ENCODE assay signal across 15 mouse cellular contexts in genomic region chr1:87797702-87798101, GRCm38 (mm10). TPM values are rescaled to one million over a fixed set of nuclear protein-coding genes. Genes with fewer than 3 reads are reported as not detected.
DNase-seq lines count a peak whose midpoint lies in the region; ATAC-seq and TF ChIP-seq lines count a peak whose summit lies in the region.
"Had no signal": no experiment of that assay in that cellular context is flagged by ENCODE, and none has a peak within 500 bp of the region (broad histone marks: within the 10 kb centered on the region; RNA-seq: fewer than 3 reads in every experiment).

No protein-coding gene starts in this region.

- TF ChIP-seq POLR2A in liver, adult 2 months (IDR thresholded peaks at IDR 0.05; ENCODE audit: extremely low read depth, insufficient read depth, low read length): no peak

- H3K4me2 ChIP-seq in intestine, postnatal 0 days (replicated peaks; ENCODE audit: low read depth): no peak overlapping the region
- no peak overlapping the region for H3K4me2 ChIP-seq in intestine, embryonic 16.5 days (ENCODE audit: low read depth, low read length)
- no peak overlapping the region for H3K4me2 ChIP-seq in liver, embryonic 11.5 days
- H3K4me2 ChIP-seq: embryonic facial prominence, embryonic 12.5 days; forebrain, embryonic 13.5 days; forebrain, embryonic 15.5 days had no signal

- H3K79me2 ChIP-seq in liver, adult 2 months (ENCODE audit: control insufficient read depth, insufficient read depth, low read length): no peaks in the 10 kb centered on the region

- ATAC-seq in intestine, postnatal 0 days: no peak
- no peak for ATAC-seq in intestine, embryonic 16.5 days
- no peak for ATAC-seq in liver, embryonic 11.5 days (replicated peaks; ENCODE audit: low FRiP score)
- ATAC-seq: forebrain, embryonic 13.5 days; forebrain, embryonic 15.5 days; forebrain, postnatal 0 days had no signal

- TF ChIP-seq CTCF in intestine, postnatal 0 days (IDR thresholded peaks at IDR 0.05; ENCODE audit: low read depth): 0 out of 2 replicates have a peak, but pooled peaks have one; percentile 2
- TF ChIP-seq CTCF in liver, adult 2 months (IDR thresholded peaks at IDR 0.05; ENCODE audit: low read depth, low read length): no peak

- no peaks in the 10 kb centered on the region for H3K4me1 ChIP-seq in intestine, postnatal 0 days (replicated peaks; ENCODE audit: control insufficient read depth, insufficient read depth, low read length)
- H3K4me1 ChIP-seq in intestine, embryonic 16.5 days (ENCODE audit: control insufficient read depth, insufficient read depth, low read length): no peaks in the 10 kb centered on the region
- peaks cover 20% of the 10 kb centered on the region for H3K4me1 ChIP-seq in liver, adult 2 months (ENCODE audit: control insufficient read depth, insufficient read depth, low read length)
- H3K4me1 ChIP-seq in liver, embryonic 11.5 days (replicated peaks; ENCODE audit: control insufficient read depth, insufficient read depth, low read length): no peaks in the 10 kb centered on the region
- H3K4me1 ChIP-seq in brown adipose tissue, adult 24 weeks (ENCODE audit: control insufficient read depth, insufficient read depth, insufficient read length, low read length): peaks cover 2% of the 10 kb centered on the region; the same call in 1 of the 2 replicates
- H3K4me1 ChIP-seq: embryonic facial prominence, embryonic 10.5 days; embryonic facial prominence, embryonic 12.5 days; forebrain, embryonic 13.5 days; forebrain, embryonic 15.5 days had no signal

- no peak overlapping the region for H3K9ac ChIP-seq in intestine, postnatal 0 days (ENCODE audit: low read depth, low read length)
- no peak overlapping the region for H3K9ac ChIP-seq in intestine, embryonic 16.5 days (ENCODE audit: low read depth, low read length)
- H3K9ac ChIP-seq in liver, adult 2 months (ENCODE audit: low read depth, low read length): no peak overlapping the region
- no peak overlapping the region for H3K9ac ChIP-seq in liver, embryonic 11.5 days (ENCODE audit: low read depth, low read length)
- H3K9ac ChIP-seq: embryonic facial prominence, embryonic 12.5 days; forebrain, embryonic 13.5 days; forebrain, embryonic 15.5 days; forebrain, postnatal 0 days had no signal

- H3K27me3 ChIP-seq in intestine, postnatal 0 days (replicated peaks; ENCODE audit: control insufficient read depth, insufficient read depth, low read length): no peaks in the 10 kb centered on the region
- no peaks in the 10 kb centered on the region for H3K27me3 ChIP-seq in intestine, embryonic 16.5 days (replicated peaks; ENCODE audit: control insufficient read depth, insufficient read depth, low read length)
- no peaks in the 10 kb centered on the region for H3K27me3 ChIP-seq in liver, adult 2 months (ENCODE audit: control insufficient read depth, insufficient read depth, low read length)
- H3K27me3 ChIP-seq in liver, embryonic 11.5 days (replicated peaks; ENCODE audit: control insufficient read depth, insufficient read depth, low read length): no peaks in the 10 kb centered on the region
- H3K27me3 ChIP-seq: embryonic facial prominence, embryonic 12.5 days; forebrain, embryonic 13.5 days; forebrain, embryonic 15.5 days had no signal

- peaks cover 12% of the 10 kb centered on the region for H3K36me3 ChIP-seq in intestine, postnatal 0 days (ENCODE audit: control insufficient read depth, insufficient read depth)
- H3K36me3 ChIP-seq in intestine, embryonic 16.5 days (ENCODE audit: control insufficient read depth, insufficient read depth, low read length): 0 out of 2 replicates have a peak, but pooled peaks cover 2% of the 10 kb centered on the region
- H3K36me3 ChIP-seq in liver, adult 2 months (ENCODE audit: control insufficient read depth, insufficient read depth, low read length): no peaks in the 10 kb centered on the region; the same call in 1 of the 2 replicates
- peaks cover 3% of the 10 kb centered on the region; the same call in 1 of the 2 replicates for H3K36me3 ChIP-seq in liver, embryonic 11.5 days (ENCODE audit: control insufficient read depth, insufficient read depth, low read length)

- no peak overlapping the region for H3K4me3 ChIP-seq in intestine, postnatal 0 days (ENCODE audit: low read depth, low read length)
- H3K4me3 ChIP-seq in intestine, embryonic 16.5 days (ENCODE audit: low read length): no peak overlapping the region
- H3K4me3 ChIP-seq in liver, adult 2 months (ENCODE audit: insufficient read depth, low read depth, low read length): no peak overlapping the region
- no peak overlapping the region for H3K4me3 ChIP-seq in liver, embryonic 11.5 days (ENCODE audit: low read depth, low read length)
- H3K4me3 ChIP-seq in brown adipose tissue, adult 24 weeks (ENCODE audit: insufficient read depth, low read depth, low read length): no peak overlapping the region
- H3K4me3 ChIP-seq: embryonic facial prominence, embryonic 10.5 days; embryonic facial prominence, embryonic 12.5 days; forebrain, embryonic 13.5 days; forebrain, embryonic 15.5 days had no signal

- 77% methylated on average over 1 of the region's 1 CpGs for WGBS in intestine, postnatal 0 days
- WGBS in intestine, embryonic 16.5 days: 74% methylated on average over 1 of the region's 1 CpGs
- 53% methylated on average over 1 of the region's 1 CpGs for WGBS in liver, adult 2 months
- 86% methylated on average over 1 of the region's 1 CpGs for WGBS in liver, embryonic 11.5 days

- intact Hi-C loops in left cerebral cortex, postnatal 36 days (cut with DNase I): no loop called here

- H3K9me3 ChIP-seq in intestine, postnatal 0 days (ENCODE audit: control insufficient read depth): no peaks in the 10 kb centered on the region
- H3K9me3 ChIP-seq in intestine, embryonic 16.5 days (ENCODE audit: control insufficient read depth, low read length): no peaks in the 10 kb centered on the region
- H3K9me3 ChIP-seq in liver, embryonic 11.5 days (ENCODE audit: control insufficient read depth, low read length): no peaks in the 10 kb centered on the region
- H3K9me3 ChIP-seq: embryonic facial prominence, embryonic 10.5 days; embryonic facial prominence, embryonic 12.5 days; forebrain, embryonic 13.5 days; forebrain, embryonic 15.5 days had no signal

- peak; percentile 55 for DNase-seq in adrenal gland, postnatal 14 days
- DNase-seq in adrenal gland, adult 18-20 months (ENCODE audit: low spot score in 2 of 2): no peak
- DNase-seq in liver, adult 2 months (ENCODE audit: extremely low read depth, low read depth, low spot score): peak; percentile 39
- DNase-seq in liver, embryonic 11.5 days (ENCODE audit: low spot score): no peak
- no peak for DNase-seq in left cerebral cortex, postnatal 36 days (ENCODE audit: low spot score in 2 of 2)
- DNase-seq: cerebellum, adult 11 months; cerebellum, adult 8-10 months; forebrain, postnatal 0 days had no signal

- H3K27ac ChIP-seq in intestine, postnatal 0 days (ENCODE audit: low read depth, low read length): no peak overlapping the region
- no peak overlapping the region for H3K27ac ChIP-seq in intestine, embryonic 16.5 days (ENCODE audit: low read length)
- peak overlapping the region; percentile 61 for H3K27ac ChIP-seq in liver, adult 2 months (replicated peaks; ENCODE audit: insufficient read depth, low read depth, low read length)
- no peak overlapping the region for H3K27ac ChIP-seq in liver, embryonic 11.5 days (ENCODE audit: low read depth, low read length)
- peak overlapping the region; percentile 88 for H3K27ac ChIP-seq in brown adipose tissue, adult 24 weeks (replicated peaks; ENCODE audit: low read depth, low read length)
- H3K27ac ChIP-seq: embryonic facial prominence, embryonic 10.5 days; embryonic facial prominence, embryonic 12.5 days; forebrain, embryonic 13.5 days; forebrain, embryonic 15.5 days had no signal

RNA-seq across cellular contexts. Expression of gene Sag, which starts 5.8 kb away (rescaled TPM):
- total RNA-seq in adrenal gland, postnatal 14 days (2021): 1.7 and 2.2 TPM in 2 replicates
- 1 to 10 TPM; 1.3 to 2.4 TPM for total RNA-seq in adrenal gland, adult 18-20 months (2021)
- 0.18 and 0.37 TPM in 2 replicates for polyA plus RNA-seq in intestine, postnatal 0 days (2015; fragmentation: Nextera tagmentation; extraction: Ambion mirVana)
- 0.72 and 0.91 TPM in 2 replicates for polyA plus RNA-seq in intestine, embryonic 16.5 days (2015; fragmentation: Nextera tagmentation; extraction: Ambion mirVana)
- 0.09 and 0.27 TPM in 2 replicates for total RNA-seq in liver, adult 2 months (2014; rRNA removed)
- polyA plus RNA-seq in liver, adult 2 months (2012; rRNA removed): 0.15 TPM in 1 of 2 replicates, not detected in the other
- polyA plus RNA-seq in liver, embryonic 11.5 days (2014; fragmentation: Nextera tagmentation; extraction: Ambion mirVana): 3.0 and 3.3 TPM in 2 replicates
- polyA plus RNA-seq in brown adipose tissue, adult 24 weeks (2012; ENCODE audit: insufficient read depth, insufficient read length, missing spikeins): 0.59 and 1.4 TPM in 2 replicates
- total RNA-seq in left cerebral cortex, postnatal 36 days (2021): 1 to 10 TPM; 2.0 to 3.7 TPM

RNA-seq across cellular contexts. Expression of gene Atg16l1, which starts 42.0 kb away (rescaled TPM):
- 35.3 and 37.2 TPM in 2 replicates for total RNA-seq in adrenal gland, postnatal 14 days (2021)
- total RNA-seq in adrenal gland, adult 18-20 months (2021): 10 to 100 TPM; 35.8 to 36.8 TPM
- polyA plus RNA-seq in intestine, postnatal 0 days (2015; fragmentation: Nextera tagmentation; extraction: Ambion mirVana): 12.8 and 14.9 TPM in 2 replicates
- 21.7 and 24.6 TPM in 2 replicates for polyA plus RNA-seq in intestine, embryonic 16.5 days (2015; fragmentation: Nextera tagmentation; extraction: Ambion mirVana)
- 30.5 and 33.2 TPM in 2 replicates for total RNA-seq in liver, adult 2 months (2014; rRNA removed)
- 17.6 and 23.1 TPM in 2 replicates for polyA plus RNA-seq in liver, adult 2 months (2012; rRNA removed)
- polyA plus RNA-seq in liver, embryonic 11.5 days (2014; fragmentation: Nextera tagmentation; extraction: Ambion mirVana): 27.3 and 29.4 TPM in 2 replicates
- 17.4 and 18.2 TPM in 2 replicates for polyA plus RNA-seq in brown adipose tissue, adult 24 weeks (2012; ENCODE audit: insufficient read depth, insufficient read length, missing spikeins)
- 10 to 100 TPM; 56.6 to 77.5 TPM for total RNA-seq in left cerebral cortex, postnatal 36 days (2021)

RNA-seq across cellular contexts. Expression of gene Dgkd, which starts 55.4 kb away (rescaled TPM):
- total RNA-seq in adrenal gland, postnatal 14 days (2021): 81.6 and 129 TPM in 2 replicates
- total RNA-seq in adrenal gland, adult 18-20 months (2021): 10 to 100 TPM; 54.6 to 74.6 TPM
- polyA plus RNA-seq in intestine, postnatal 0 days (2015; fragmentation: Nextera tagmentation; extraction: Ambion mirVana): 20.2 and 24.1 TPM in 2 replicates
- 24.0 and 26.9 TPM in 2 replicates for polyA plus RNA-seq in intestine, embryonic 16.5 days (2015; fragmentation: Nextera tagmentation; extraction: Ambion mirVana)
- total RNA-seq in liver, adult 2 months (2014; rRNA removed): 12.4 and 14.8 TPM in 2 replicates
- 7.1 and 9.6 TPM in 2 replicates for polyA plus RNA-seq in liver, adult 2 months (2012; rRNA removed)
- polyA plus RNA-seq in liver, embryonic 11.5 days (2014; fragmentation: Nextera tagmentation; extraction: Ambion mirVana): 33.5 and 33.7 TPM in 2 replicates
- 59.1 and 61.6 TPM in 2 replicates for polyA plus RNA-seq in brown adipose tissue, adult 24 weeks (2012; ENCODE audit: insufficient read depth, insufficient read length, missing spikeins)
- total RNA-seq in left cerebral cortex, postnatal 36 days (2021): 100 to 1,000 TPM in 1 of 2 experiments, 10 to 100 TPM in 1; 88.0 to 122 TPM

Comparison
In these comparisons a context has a peak if more than half of its experiments do, and no peak if none do; other contexts are left out.
1. DNase-seq: peak in adrenal gland, postnatal 14 days (single experiment) and liver, adult 2 months (single experiment); none in adrenal gland, adult 18-20 months (0 of 2), liver, embryonic 11.5 days (single experiment) and left cerebral cortex, postnatal 36 days (0 of 2).
2. H3K27ac ChIP-seq: peak in liver, adult 2 months (single experiment) and brown adipose tissue, adult 24 weeks (single experiment); none in intestine, postnatal 0 days (single experiment), intestine, embryonic 16.5 days (single experiment) and liver, embryonic 11.5 days (single experiment).